Mouse (Mus musculus): ENCODE data around the gene H2-DMb1. TPM values are rescaled to one million over a fixed set of nuclear protein-coding genes. Genes with fewer than 3 reads are reported as not detected.

The H2-DMb1 gene
- polyA plus RNA-seq, 1 experiment from 2014 or later, result 1.6 TPM

DNA sequence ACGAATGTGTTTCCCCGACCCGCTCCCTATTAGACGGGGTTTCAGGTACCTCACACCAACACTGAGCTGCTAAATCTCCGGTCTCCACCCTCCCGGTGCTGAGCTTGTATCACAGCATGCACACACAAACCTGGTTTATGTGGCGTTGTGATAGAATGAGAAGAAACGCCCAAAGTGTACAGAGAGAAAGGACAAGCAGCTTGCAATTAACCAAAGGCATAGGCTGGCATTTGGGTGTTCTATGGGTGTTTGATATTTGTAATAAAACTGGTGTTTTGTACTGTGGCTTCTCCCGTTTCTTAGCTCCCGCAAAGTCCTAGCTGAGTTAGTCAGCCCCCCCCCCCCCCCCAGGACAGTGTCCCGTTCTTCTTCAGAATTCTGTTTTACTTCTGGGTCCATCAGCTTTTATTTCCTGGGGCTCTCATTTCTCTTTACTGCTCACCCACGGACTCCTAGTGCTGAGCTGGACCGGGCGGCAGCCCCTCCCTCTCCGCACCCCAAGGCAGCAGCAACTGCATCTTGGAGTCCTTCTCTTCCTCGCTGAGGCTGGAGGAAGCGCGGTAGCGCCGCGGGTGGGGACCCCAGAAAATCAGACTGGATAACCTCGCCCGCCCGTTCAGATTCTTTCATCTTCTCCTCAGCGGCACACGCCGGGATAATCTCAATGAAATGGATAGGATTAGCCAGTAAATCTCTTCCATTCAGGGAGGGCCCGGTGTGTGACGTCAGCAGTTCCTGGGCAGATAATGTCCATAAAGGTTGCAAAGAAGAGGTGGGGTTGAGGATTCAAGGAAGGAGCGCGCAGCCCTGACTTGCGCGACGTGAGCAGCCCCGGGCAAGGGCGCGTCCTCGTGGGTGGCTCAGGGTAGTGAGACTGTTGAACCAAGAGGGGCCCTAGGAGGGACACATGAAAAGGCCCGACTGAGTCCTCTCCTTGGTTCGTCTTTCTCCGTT lies 44.3 kb downstream of the H2-DMb1 start, which contains the start of gene Psmb8:
Gene Psmb8, plus strand, starts transcription at position 781 of the 954 bp plus-strand sequence.
- H3K27me3 ChIP-seq (ENCODE audit: control insufficient read depth, insufficient read depth, low read length), result peaks cover 36% of the 10 kb centered on the region
- no peak within 1 kb of the TSS for H3K27ac ChIP-seq (ENCODE audit: low read length)
- no peaks in the 10 kb centered on the region for H3K36me3 ChIP-seq (ENCODE audit: control insufficient read depth, insufficient read depth, low read length)
- H3K9ac ChIP-seq (replicated peaks; ENCODE audit: low read depth, low read length), result 0 out of 2 replicates have a peak within 1 kb of the TSS, but pooled peaks have one; percentile 21
- peak; percentile 79; the same call in 1 of the 2 replicates for ATAC-seq (ENCODE audit: insufficient number of reproducible peaks, insufficient read depth, low FRiP score, low read depth)
- peak within 1 kb of the TSS; percentile 62 for H3K4me2 ChIP-seq (replicated peaks; ENCODE audit: low read depth, low read length)
- H3K4me3 ChIP-seq (ENCODE audit: low read depth, low read length), result peak within 1 kb of the TSS; percentile 40
- WGBS, result 6% methylated on average over 41 of the region's 41 CpGs
- 0 out of 2 replicates have a peak, but pooled peaks cover 5% of the 10 kb centered on the region for H3K4me1 ChIP-seq (ENCODE audit: control insufficient read depth, insufficient read depth, low read length)
- no peaks in the 10 kb centered on the region for H3K9me3 ChIP-seq (ENCODE audit: control insufficient read depth, low read depth, low read length)

DNA sequence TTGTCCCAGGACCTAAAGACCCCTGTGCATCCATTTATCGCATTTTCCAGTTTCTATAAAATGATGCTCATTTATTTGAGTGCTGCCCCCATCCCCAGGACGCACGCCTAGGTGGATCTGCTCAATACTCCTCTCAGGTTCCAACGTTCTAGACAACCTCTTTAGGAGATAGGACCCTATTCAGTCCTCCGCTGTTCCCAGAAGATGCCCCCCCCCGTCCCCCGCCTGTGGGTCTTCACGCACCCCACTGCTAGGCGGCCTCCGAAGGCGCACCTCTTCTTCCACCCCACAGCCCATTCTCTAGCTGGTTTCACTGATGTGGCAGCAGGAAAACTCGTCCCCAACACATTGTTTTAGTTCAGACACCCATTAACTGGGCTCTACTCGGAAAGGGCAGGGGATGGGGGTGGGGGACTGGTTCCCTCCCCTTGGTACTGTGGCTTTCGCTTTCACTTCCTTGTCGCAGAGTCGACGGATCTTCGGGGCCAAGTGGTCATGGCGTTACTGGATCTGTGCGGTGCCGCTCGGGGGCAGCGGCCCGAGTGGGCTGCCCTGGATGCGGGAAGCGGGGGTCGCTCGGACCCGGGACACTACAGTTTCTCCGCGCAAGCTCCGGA lies 45.1 kb downstream of the H2-DMb1 start:
- peak overlapping the region; percentile 62 for H3K4me2 ChIP-seq (replicated peaks; ENCODE audit: low read depth, low read length)
- H3K27ac ChIP-seq (ENCODE audit: low read length), result no peak overlapping the region
- peak overlapping the region; percentile 40 for H3K4me3 ChIP-seq (ENCODE audit: low read depth, low read length)
- H3K9ac ChIP-seq (replicated peaks; ENCODE audit: low read depth, low read length), result 0 out of 2 replicates have a peak overlapping the region, but pooled peaks have one; percentile 21
- 3% methylated on average over 32 of the region's 32 CpGs for WGBS
- no peak for ATAC-seq (ENCODE audit: insufficient number of reproducible peaks, insufficient read depth, low FRiP score, low read depth)
- peaks cover 35% of the 10 kb centered on the region for H3K27me3 ChIP-seq (ENCODE audit: control insufficient read depth, insufficient read depth, low read length)
- 0 out of 2 replicates have a peak, but pooled peaks cover 5% of the 10 kb centered on the region for H3K4me1 ChIP-seq (ENCODE audit: control insufficient read depth, insufficient read depth, low read length)
- no peaks in the 10 kb centered on the region for H3K36me3 ChIP-seq (ENCODE audit: control insufficient read depth, insufficient read depth, low read length)
- no peaks in the 10 kb centered on the region for H3K9me3 ChIP-seq (ENCODE audit: control insufficient read depth, low read depth, low read length)

DNA sequence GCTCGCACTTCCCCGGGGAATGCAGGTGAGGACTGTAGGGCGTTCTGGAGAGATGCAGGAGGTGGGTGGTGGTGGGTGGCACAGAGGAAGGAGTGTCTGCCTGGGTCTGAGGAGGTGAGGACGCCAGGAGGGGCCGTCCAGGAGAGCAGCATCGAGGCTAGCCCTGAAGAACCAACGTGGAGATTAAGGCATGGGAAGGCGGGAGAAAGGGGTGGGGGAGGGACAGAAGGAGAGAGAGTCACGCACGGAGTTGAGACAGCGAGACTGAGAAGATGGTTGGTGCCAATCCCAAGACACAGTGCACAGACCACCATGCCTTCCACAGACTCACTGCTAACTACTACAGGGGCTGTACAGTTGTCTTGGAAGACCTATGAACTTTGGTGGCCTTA lies 45.6 kb downstream of the H2-DMb1 start:
- Histone ChIP-seq H3K4me1 (ENCODE audit: control insufficient read depth, insufficient read depth, low read length) (0 out of 2 replicates have a peak, but pooled peaks cover 5% of the 10 kb centered on the region), H3K9ac (replicated peaks; ENCODE audit: low read depth, low read length) (0 out of 2 replicates have a peak overlapping the region, but pooled peaks have one; percentile 21), H3K27ac (ENCODE audit: low read length) (no peak overlapping the region), H3K36me3 (ENCODE audit: control insufficient read depth, insufficient read depth, low read length) (no peaks in the 10 kb centered on the region), H3K27me3 (ENCODE audit: control insufficient read depth, insufficient read depth, low read length) (peaks cover 35% of the 10 kb centered on the region), H3K9me3 (ENCODE audit: control insufficient read depth, low read depth, low read length) (no peaks in the 10 kb centered on the region), H3K4me3 (ENCODE audit: low read depth, low read length) (peak overlapping the region; percentile 40), H3K4me2 (replicated peaks; ENCODE audit: low read depth, low read length) (peak overlapping the region; percentile 62)
- ATAC-seq (ENCODE audit: insufficient number of reproducible peaks, insufficient read depth, low FRiP score, low read depth), result no peak
- 9% methylated on average over 11 of the region's 11 CpGs for WGBS

DNA sequence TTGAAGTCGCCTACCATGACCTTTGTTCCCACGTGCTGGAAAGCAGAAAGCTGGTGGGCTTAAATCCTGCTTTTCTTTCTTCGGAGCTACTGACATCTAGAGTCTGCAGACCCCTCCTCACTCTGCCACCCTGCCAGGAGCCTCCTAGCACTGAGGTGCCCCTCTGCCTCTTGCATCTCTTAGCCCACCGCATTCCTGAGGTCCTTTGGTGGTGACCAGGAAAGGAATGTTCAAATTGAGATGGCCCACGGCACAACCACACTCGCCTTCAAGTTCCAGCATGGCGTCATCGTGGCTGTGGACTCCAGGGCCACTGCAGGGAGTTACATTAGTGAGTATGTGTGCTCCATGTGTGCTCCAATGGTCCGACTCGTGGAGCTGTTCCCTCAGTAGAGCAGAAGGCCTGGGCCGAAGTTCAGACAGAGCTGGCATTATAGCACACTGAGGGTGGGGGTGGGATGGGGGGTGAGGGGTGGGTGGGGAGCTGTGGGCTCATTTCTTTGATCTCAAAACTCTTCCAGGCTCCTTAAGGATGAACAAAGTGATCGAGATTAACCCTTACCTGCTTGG lies 46.3 kb downstream of the H2-DMb1 start:
- no peak overlapping the region for H3K4me2 ChIP-seq (replicated peaks; ENCODE audit: low read depth, low read length)
- 0 out of 2 replicates have a peak, but pooled peaks cover 5% of the 10 kb centered on the region for H3K4me1 ChIP-seq (ENCODE audit: control insufficient read depth, insufficient read depth, low read length)
- 69% methylated on average over 12 of the region's 12 CpGs for WGBS
- H3K9ac ChIP-seq (replicated peaks; ENCODE audit: low read depth, low read length), result no peak overlapping the region
- no peak overlapping the region for H3K4me3 ChIP-seq (ENCODE audit: low read depth, low read length)
- peaks cover 31% of the 10 kb centered on the region for H3K27me3 ChIP-seq (ENCODE audit: control insufficient read depth, insufficient read depth, low read length)
- H3K27ac ChIP-seq (ENCODE audit: low read length), result no peak overlapping the region
- no peaks in the 10 kb centered on the region for H3K9me3 ChIP-seq (ENCODE audit: control insufficient read depth, low read depth, low read length)
- ATAC-seq (ENCODE audit: insufficient number of reproducible peaks, insufficient read depth, low FRiP score, low read depth), result no peak
- no peaks in the 10 kb centered on the region for H3K36me3 ChIP-seq (ENCODE audit: control insufficient read depth, insufficient read depth, low read length)

DNA sequence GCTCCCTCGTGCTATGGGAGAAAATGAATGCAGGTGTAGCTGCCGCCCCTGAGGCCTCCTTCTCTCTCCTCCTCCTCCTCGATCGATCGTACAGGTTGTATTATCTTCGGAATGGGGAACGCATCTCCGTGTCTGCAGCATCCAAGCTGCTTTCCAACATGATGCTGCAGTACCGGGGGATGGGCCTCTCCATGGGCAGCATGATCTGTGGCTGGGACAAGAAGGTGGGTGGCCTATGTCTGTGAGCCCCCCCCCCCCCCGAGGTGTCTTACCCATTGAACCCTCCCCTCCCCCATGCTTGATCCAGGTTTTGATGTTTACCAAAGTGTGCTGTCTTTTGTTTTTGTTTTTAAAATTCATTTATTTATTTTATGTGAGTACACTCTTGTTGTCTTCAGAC lies 47.2 kb downstream of the H2-DMb1 start:
- 83% methylated on average over 10 of the region's 10 CpGs for WGBS
- Histone ChIP-seq H3K4me1 (ENCODE audit: control insufficient read depth, insufficient read depth, low read length) (0 out of 2 replicates have a peak, but pooled peaks cover 8% of the 10 kb centered on the region), H3K4me3 (ENCODE audit: low read depth, low read length) (no peak overlapping the region), H3K9ac (replicated peaks; ENCODE audit: low read depth, low read length) (no peak overlapping the region), H3K4me2 (replicated peaks; ENCODE audit: low read depth, low read length) (no peak overlapping the region), H3K9me3 (ENCODE audit: control insufficient read depth, low read depth, low read length) (no peaks in the 10 kb centered on the region), H3K27ac (ENCODE audit: low read length) (no peak overlapping the region), H3K27me3 (ENCODE audit: control insufficient read depth, insufficient read depth, low read length) (peaks cover 26% of the 10 kb centered on the region), H3K36me3 (ENCODE audit: control insufficient read depth, insufficient read depth, low read length) (no peaks in the 10 kb centered on the region)
- no peak for ATAC-seq (ENCODE audit: insufficient number of reproducible peaks, insufficient read depth, low FRiP score, low read depth)

DNA sequence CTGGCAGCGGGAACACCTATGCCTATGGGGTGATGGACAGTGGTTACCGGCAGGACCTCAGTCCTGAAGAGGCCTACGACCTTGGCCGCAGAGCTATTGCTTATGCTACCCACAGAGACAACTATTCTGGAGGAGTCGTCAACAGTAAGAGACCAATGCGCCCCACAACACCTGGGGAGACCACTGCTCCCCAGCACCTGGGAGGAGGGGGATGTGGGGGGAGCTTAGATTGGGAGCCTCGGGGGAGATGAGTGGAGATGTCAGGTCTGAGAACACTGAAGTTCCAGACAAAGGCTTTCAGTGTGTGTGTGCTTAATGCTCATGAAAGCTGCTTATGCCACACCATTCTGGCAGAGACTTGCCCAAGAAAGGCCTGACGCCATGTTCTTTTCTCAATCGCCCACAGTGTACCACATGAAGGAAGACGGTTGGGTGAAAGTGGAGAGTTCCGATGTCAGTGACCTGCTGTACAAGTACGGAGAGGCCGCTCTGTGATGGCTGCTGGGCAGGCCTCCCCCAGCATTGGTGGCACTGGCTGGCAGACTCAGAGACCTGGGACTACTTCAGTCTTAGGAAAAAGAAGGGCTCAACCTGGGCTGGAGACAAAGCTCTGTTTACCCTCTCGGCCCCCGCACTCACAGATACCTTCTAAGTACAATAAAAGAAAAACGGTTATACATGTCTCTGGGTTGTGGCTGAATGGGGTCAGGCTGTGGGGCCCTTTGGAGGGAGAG lies 48.1 kb downstream of the H2-DMb1 start:
- Histone ChIP-seq H3K4me2 (replicated peaks; ENCODE audit: low read depth, low read length) (no peak overlapping the region), H3K4me3 (ENCODE audit: low read depth, low read length) (no peak overlapping the region), H3K36me3 (ENCODE audit: control insufficient read depth, insufficient read depth, low read length) (no peaks in the 10 kb centered on the region), H3K9me3 (ENCODE audit: control insufficient read depth, low read depth, low read length) (no peaks in the 10 kb centered on the region), H3K9ac (replicated peaks; ENCODE audit: low read depth, low read length) (no peak overlapping the region), H3K4me1 (ENCODE audit: control insufficient read depth, insufficient read depth, low read length) (0 out of 2 replicates have a peak, but pooled peaks cover 12% of the 10 kb centered on the region), H3K27me3 (ENCODE audit: control insufficient read depth, insufficient read depth, low read length) (peaks cover 26% of the 10 kb centered on the region; the same call in 1 of the 2 replicates), H3K27ac (ENCODE audit: low read length) (no peak overlapping the region)
- 87% methylated on average over 16 of the region's 16 CpGs for WGBS
- ATAC-seq (ENCODE audit: insufficient number of reproducible peaks, insufficient read depth, low FRiP score, low read depth), result no peak

DNA sequence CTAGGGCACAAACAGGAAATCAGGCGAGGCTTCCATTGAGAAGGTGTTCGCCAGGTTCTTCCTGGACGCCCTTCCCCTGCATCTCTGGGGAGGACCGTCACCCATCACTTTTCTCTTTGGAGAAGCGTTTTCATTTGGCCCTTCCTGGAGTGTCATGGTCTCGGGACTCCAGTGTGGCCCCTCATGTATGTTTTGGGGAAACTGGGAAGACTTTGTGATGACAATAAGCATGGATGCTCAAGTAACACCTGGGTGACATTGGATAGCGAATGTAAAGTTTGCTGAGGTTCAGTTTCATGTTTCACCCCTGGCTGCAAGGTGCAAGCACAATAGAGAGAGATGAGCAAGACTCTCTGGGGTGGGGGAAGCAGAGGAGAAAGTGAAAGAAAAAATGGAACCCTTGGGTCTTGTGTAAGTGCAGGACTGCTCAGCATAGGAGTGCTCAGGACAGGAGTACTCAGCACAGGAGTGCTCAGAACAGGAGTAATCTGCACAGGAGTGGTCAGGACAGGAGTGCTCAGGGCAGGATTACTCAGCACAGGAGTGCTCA lies 48.7 kb downstream of the H2-DMb1 start:
- Histone ChIP-seq H3K9me3 (ENCODE audit: control insufficient read depth, low read depth, low read length) (no peaks in the 10 kb centered on the region), H3K4me1 (ENCODE audit: control insufficient read depth, insufficient read depth, low read length) (0 out of 2 replicates have a peak, but pooled peaks cover 12% of the 10 kb centered on the region), H3K9ac (replicated peaks; ENCODE audit: low read depth, low read length) (no peak overlapping the region), H3K27me3 (ENCODE audit: control insufficient read depth, insufficient read depth, low read length) (peaks cover 23% of the 10 kb centered on the region; the same call in 1 of the 2 replicates), H3K4me3 (ENCODE audit: low read depth, low read length) (no peak overlapping the region), H3K27ac (ENCODE audit: low read length) (no peak overlapping the region), H3K4me2 (replicated peaks; ENCODE audit: low read depth, low read length) (no peak overlapping the region), H3K36me3 (ENCODE audit: control insufficient read depth, insufficient read depth, low read length) (no peaks in the 10 kb centered on the region)
- ATAC-seq (ENCODE audit: insufficient number of reproducible peaks, insufficient read depth, low FRiP score, low read depth), result no peak
- WGBS, result 67% methylated on average over 7 of the region's 7 CpGs
